Mouse (Mus musculus) forebrain, embryonic 12.5 days (tissue): ENCODE measurements around the gene D930048N14Rik. TPM values are rescaled to one million over a fixed set of nuclear protein-coding genes. Genes with fewer than 3 reads are reported as not detected.
A peak's percentile ranks its signal among the peaks of the same experiment; 100 is the strongest.
"Not testable (repeated sequence)": the region's sequence is repeated elsewhere in the genome, so short reads cannot be mapped to it uniquely, and the experiment has no call there.

Experiments used
- ATAC-seq: fragments of 200-750 bp; cut with Nextera tagmentation; 2 replicates; pipeline ENCODE4 v1.8.0; 2017; ENCODE audit warnings: moderate TSS enrichment; ENCODE audit not compliant: low FRiP score
- H3K27ac ChIP-seq: fragments of 300-500 bp; sonication (generic); 2 replicates; pipeline ENCODE4 v1.5.1; 2016; ENCODE audit warnings: mild to moderate bottlenecking
- H3K27me3 ChIP-seq: fragments of 300-500 bp; sonication (generic); 2 replicates; pipeline ENCODE4 v1.6.1; 2016; ENCODE audit warnings: mild to moderate bottlenecking
- H3K36me3 ChIP-seq: fragments of 300-500 bp; sonication (generic); replicated peaks from 2 replicates; pipeline ENCODE4 v1.6.1; 2016; ENCODE audit warnings: mild to moderate bottlenecking
- H3K4me1 ChIP-seq: fragments of 300-500 bp; sonication (generic); 2 replicates; pipeline ENCODE4 v1.6.1; 2016
- H3K4me2 ChIP-seq: fragments of 300-500 bp; sonication (generic); 2 replicates; pipeline ENCODE4 v1.6.1; 2016; ENCODE audit warnings: mild to moderate bottlenecking, moderate library complexity
- H3K4me3 ChIP-seq: fragments of 300-500 bp; sonication (generic); replicated peaks from 2 replicates; pipeline ENCODE4 v1.5.1; 2016; ENCODE audit warnings: mild to moderate bottlenecking
- H3K9ac ChIP-seq: fragments of 300-500 bp; sonication (generic); 2 replicates; pipeline ENCODE4 v1.6.1; 2016; ENCODE audit warnings: mild to moderate bottlenecking
- H3K9me3 ChIP-seq: fragments of 300-500 bp; sonication (generic); 2 replicates; pipeline ENCODE4 v1.6.1; 2016
- WGBS: fragments of 180-500 bp; shearing (Covaris S2); methylation state at CpG from one replicate; pipeline ENCODE4 v1.1.7; 2016; 5-methylcytosine and 5-hydroxymethylcytosine counted together
- polyA plus RNA-seq: library from polyadenylated mRNA; unstranded; fragments of >200 nt; fragmentation: Nextera tagmentation; extraction: Ambion mirVana; gene quantifications from 2 replicates; pipeline ENCODE4 v1.2.1, GENCODE M21; 2016

The D930048N14Rik gene
- 0.66 and 0.91 TPM in 2 replicates for polyA plus RNA-seq

DNA sequence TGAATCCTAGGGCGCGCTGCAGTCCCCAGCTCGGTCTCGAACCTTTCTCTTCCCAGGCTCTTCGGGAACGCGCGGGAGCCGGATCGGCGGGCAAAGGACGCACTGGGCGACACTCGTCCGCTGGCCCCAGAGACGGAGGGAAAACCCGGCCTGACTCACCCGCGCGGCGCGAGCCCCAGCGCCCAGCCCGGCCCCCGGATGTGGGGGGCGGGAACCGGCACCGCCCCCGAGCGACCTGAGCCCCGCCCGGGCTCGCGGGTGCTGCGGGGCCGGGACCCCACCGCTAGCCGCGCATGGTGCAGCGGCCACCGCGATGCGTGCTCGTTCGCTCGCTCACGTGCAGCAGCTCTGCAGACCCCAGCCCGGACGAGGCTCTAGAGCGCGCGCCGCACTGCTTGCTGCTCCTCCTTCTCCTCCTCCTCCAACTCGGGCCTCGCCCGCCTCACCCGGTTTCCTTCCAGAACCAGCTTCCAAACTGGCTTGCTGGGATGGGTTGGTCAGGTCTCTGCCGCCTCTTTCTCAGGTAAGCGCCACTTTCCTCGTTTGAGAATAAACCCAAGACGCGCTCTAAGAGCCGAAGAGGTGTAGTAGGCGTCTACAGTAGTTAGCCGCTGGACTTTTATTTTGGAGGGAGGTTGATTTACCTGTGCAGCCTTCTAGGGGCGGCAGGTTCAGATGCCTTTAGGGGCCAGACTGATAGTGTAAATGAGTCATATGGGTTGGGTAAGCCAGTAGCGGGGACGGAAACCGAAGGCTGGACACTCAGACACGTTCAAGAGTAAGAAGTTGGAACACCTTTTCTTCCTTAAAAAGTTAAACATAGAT is at the start of gene D930048N14Rik, which contains the start of gene N4bp3:
D930048N14Rik (plus strand) TSS at position 264 of the 825 bp plus-strand sequence.
N4bp3 (minus strand) TSS at position 152 of the 825 bp plus-strand sequence.
- peak within 1 kb of the TSS; percentile 55 for H3K4me3 ChIP-seq
- WGBS, result 1% methylated on average over 59 of the region's 70 CpGs
- H3K27me3 ChIP-seq, result peaks cover 34% of the 10 kb centered on the region
- no peaks in the 10 kb centered on the region for H3K9me3 ChIP-seq
- H3K4me1 ChIP-seq, result peaks cover 31% of the 10 kb centered on the region
- peak within 1 kb of the TSS; percentile 85 for H3K4me2 ChIP-seq
- peak; percentile 82 for ATAC-seq
- no peak within 1 kb of the TSS for H3K27ac ChIP-seq
- peak within 1 kb of the TSS; percentile 68 for H3K9ac ChIP-seq
- H3K36me3 ChIP-seq, result no peaks in the 10 kb centered on the region

DNA sequence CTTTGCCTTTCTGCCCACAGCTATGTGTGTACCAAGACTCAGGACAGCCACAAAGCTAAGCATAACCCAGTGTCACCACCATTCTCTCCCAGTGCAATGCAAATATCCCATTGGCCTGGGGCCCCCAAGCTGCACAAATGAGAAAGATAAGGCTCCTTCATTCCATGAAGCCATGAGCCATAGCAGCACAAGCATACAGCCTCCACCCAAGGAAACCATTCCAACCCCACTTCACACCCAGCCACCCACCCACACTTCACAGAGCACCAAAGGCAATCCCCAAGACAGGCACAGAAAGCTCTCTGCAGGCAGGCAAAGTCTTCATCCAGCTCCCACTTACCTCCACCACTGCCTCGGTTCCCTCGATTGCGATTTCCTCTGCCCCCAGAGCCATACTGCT is 48.5 kb upstream of the D930048N14Rik start:
- H3K27ac ChIP-seq, result no peak overlapping the region
- H3K4me3 ChIP-seq, result peak overlapping the region; percentile 2; the same call in 1 of the 2 replicates
- no peaks in the 10 kb centered on the region for H3K9me3 ChIP-seq
- no peak overlapping the region for H3K9ac ChIP-seq
- no peak for ATAC-seq
- peaks cover 80% of the 10 kb centered on the region for H3K36me3 ChIP-seq
- H3K27me3 ChIP-seq, result no peaks in the 10 kb centered on the region
- H3K4me2 ChIP-seq, result no peak overlapping the region
- H3K4me1 ChIP-seq, result peaks cover 44% of the 10 kb centered on the region
- WGBS, result 93% methylated on average over 3 of the region's 3 CpGs

DNA sequence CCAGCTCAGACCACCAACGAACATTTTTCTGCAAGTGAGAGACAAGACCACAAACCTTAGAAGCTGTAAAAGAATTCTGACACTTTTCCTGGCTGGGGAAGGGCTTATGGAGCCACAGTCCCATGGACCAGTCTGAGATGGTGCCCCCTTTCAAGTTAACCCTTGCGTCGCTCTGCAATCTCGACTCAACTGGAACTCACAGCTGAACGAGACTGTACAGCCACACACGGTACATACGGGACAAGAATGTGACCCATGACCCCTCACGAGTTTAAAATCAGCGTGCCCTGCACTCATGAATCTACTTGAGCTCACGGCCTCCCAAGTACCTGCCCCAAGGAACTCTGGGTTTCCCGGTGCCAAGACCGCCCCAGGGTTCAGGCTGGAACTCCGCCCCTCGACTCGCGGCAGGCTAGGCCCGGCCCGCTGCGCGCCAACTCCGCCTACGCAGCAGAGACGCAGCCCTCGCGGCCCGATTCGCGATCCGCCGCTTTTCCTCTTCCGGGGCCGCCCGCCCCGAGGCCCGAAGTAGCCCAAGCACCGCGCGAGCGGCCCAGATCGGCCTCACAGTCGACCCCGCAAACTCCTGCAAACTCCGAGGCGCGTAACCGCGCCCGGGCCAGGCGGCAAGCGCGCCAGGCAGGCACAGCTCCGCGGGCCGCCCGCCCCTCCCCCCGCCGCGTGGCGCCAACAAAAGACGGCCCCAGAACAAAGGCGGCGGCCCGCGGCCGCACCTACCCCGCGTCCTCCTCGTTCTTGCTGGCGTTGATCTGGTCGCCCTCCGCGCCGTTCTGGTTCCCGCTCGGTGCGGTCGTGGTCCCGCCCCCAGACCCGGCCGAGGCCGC is 44.9 kb upstream of the D930048N14Rik start:
- Histone ChIP-seq H3K27me3 (no peaks in the 10 kb centered on the region), H3K36me3 (peaks cover 44% of the 10 kb centered on the region), H3K9me3 (no peaks in the 10 kb centered on the region), H3K27ac (peak overlapping the region; percentile 98), H3K4me3 (peak overlapping the region; percentile 99), H3K9ac (peak overlapping the region; percentile 100), H3K4me2 (peak overlapping the region; percentile 78), H3K4me1 (peaks cover 44% of the 10 kb centered on the region)
- ATAC-seq, result peak; percentile 71
- WGBS, result under 1% methylated on average over 75 of the region's 81 CpGs

DNA sequence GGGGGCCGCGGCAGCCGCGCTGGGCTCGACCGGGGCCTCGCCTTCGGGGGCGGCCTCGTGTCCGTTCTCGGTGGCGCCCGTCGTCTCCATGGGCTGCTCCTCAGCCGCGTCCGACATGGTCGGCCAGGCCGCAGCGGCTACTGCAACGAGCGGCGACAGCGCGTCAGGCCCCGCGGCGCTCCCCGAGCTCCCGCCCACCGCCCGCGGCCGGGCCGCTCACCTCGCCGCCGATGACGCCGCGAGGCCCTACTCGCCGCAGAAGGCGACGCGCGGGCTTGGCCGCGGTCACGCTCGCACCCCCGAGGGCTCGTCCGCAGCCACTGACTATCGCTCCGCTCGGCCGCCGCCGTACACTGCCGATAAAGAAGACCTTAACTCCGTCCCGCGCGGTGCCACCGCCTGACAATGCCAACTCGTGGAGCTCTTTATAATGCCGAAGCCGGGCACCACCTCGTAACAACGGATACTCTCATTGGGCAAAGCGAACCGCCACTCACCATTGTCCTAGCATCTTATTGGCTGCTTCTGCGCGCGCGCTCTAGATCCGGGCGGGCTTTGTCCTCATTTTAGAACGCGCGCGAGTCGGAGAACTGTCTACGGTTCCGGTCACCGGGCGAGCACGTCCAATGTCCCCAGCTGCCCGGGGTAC is 44.2 kb upstream of the D930048N14Rik start, which contains the start of gene Hnrnpab:
Hnrnpab (minus strand) TSS at position 401 of the 649 bp plus-strand sequence.
- peak within 1 kb of the TSS; percentile 78 for H3K4me2 ChIP-seq
- H3K9me3 ChIP-seq, result no peaks in the 10 kb centered on the region
- H3K4me1 ChIP-seq, result peaks cover 42% of the 10 kb centered on the region
- WGBS, result under 1% methylated on average over 91 of the region's 91 CpGs
- H3K36me3 ChIP-seq, result peaks cover 36% of the 10 kb centered on the region
- H3K27me3 ChIP-seq, result no peaks in the 10 kb centered on the region
- peak within 1 kb of the TSS; percentile 100 for H3K9ac ChIP-seq
- ATAC-seq, result peak; percentile 96
- H3K4me3 ChIP-seq, result peak within 1 kb of the TSS; percentile 99
- H3K27ac ChIP-seq, result peak within 1 kb of the TSS; percentile 98

DNA sequence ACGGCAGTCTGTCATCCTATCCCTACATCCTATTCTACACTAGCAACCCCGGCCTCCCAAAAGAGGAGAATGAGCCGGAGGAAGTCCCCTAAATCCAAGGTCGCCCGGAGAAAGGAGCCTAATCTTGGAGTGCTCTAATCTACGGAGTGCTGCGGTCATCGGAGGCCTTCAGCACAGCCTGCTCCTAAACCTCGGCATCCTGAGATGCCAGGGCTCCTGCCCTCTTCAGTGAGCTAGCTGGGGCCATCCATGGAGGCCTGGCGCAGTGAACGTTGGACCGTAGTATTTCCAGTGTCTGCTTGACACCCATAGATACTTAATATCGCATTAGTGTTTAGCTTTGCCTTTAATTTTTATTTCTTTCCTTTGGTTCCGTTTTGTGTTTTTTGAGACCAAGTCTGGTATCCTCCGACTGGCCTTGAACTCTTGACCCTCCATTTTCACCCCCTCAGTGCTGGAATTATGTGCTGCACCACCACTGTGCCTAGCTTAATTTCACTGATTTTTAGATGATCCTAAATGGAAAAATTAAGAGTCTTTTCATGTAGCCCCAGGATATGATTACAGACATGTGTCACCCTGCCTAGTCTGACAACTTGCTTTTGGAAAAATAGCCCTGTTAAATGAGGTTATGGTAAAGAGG is 43.5 kb upstream of the D930048N14Rik start:
- Histone ChIP-seq H3K27me3 (no peaks in the 10 kb centered on the region), H3K4me3 (peak overlapping the region; percentile 99), H3K4me2 (peak overlapping the region; percentile 75), H3K36me3 (peaks cover 30% of the 10 kb centered on the region), H3K4me1 (peaks cover 36% of the 10 kb centered on the region), H3K27ac (peak overlapping the region; percentile 98), H3K9me3 (no peaks in the 10 kb centered on the region), H3K9ac (peak overlapping the region; percentile 100)
- WGBS, result 11% methylated on average over 15 of the region's 15 CpGs
- ATAC-seq, result peak; percentile 70; the same call in 1 of the 2 replicates

DNA sequence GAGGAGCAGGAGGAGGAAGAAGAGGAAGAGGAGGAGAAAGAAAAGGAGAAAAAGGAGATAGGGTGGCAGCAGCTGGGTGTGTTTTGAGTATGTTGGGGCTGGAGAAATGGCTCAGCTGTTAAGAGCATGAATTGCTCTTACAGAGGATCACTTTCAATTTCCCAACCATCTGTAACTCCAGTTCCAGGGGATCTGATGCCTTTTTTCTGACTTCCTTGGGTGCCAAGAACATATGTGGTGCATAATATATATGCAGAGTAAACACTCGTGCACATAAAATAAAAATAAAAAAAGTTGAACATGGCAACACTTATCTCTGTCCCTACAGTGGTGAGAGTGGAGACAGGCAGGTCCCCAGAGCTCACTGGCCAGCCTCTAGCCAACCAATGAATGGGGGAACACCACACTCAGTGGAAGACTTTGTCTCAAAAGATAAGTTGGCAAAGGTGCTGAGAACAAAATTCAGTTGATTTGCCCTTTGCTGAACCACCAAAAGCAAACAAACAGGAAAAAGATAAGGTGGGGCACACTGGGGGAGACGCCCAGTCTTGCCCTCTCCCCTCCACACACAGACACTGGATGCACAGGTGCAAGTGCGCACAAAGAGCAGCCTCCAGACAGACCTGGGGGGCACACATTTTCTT is 41.4 kb upstream of the D930048N14Rik start:
- Histone ChIP-seq H3K9ac (no peak overlapping the region), H3K27me3 (peaks cover 3% of the 10 kb centered on the region; the same call in 1 of the 2 replicates), H3K4me1 (peaks cover 15% of the 10 kb centered on the region), H3K9me3 (no peaks in the 10 kb centered on the region), H3K36me3 (peaks cover 8% of the 10 kb centered on the region), H3K4me3 (no peak overlapping the region), H3K4me2 (no peak overlapping the region), H3K27ac (no peak overlapping the region)
- WGBS, result 86% methylated on average over 3 of the region's 3 CpGs
- no peak for ATAC-seq

DNA sequence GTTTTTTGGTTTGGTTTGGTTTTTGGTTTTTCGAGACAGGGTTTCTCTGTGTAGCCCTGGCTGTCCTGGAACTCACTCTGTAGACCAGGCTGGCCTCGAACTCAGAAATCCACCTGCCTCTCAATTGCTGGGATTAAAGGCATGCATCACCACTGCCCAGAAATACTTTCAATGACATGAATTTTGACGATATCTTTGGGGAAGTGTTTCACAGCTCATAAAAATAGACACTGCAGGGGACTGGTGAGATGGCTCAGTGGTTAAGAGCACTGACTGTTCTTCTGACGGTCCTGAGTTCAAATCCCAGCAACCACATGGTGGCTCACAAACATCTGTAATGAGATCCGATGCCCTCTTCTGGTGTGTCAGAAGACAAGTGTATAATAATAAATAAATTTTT is 40.8 kb upstream of the D930048N14Rik start:
- 89% methylated on average over 5 of the region's 5 CpGs for WGBS
- H3K27me3 ChIP-seq, H3K36me3 ChIP-seq, H3K27ac ChIP-seq, H3K4me1 ChIP-seq, H3K9me3 ChIP-seq, H3K4me3 ChIP-seq, ATAC-seq, H3K4me2 ChIP-seq, H3K9ac ChIP-seq: not testable (repeated sequence)

DNA sequence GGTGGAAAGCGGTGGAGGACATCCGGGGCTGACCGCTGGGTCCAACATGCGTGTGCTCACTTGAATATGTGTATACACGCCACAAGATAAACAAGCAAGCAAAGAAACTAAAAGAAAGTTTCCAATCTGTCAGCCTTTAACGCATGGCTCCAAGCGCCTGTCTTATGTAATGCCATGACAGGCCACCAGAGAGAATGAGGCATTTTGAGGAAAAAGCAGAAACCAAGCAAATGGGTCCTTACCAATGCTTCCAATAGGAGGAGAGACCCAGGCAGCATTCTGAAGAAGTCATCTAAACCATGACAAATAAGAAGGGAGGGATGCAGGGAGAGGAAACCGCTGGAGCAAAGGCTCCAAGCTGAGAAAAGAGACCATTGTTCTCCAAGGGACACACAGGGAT is 36.5 kb upstream of the D930048N14Rik start:
- Histone ChIP-seq H3K4me1 (peaks cover 10% of the 10 kb centered on the region), H3K4me3 (no peak overlapping the region), H3K4me2 (no peak overlapping the region), H3K27me3 (peaks cover 7% of the 10 kb centered on the region; the same call in 1 of the 2 replicates), H3K27ac (no peak overlapping the region), H3K36me3 (no peaks in the 10 kb centered on the region), H3K9me3 (no peaks in the 10 kb centered on the region), H3K9ac (no peak overlapping the region)
- WGBS, result 80% methylated on average over 8 of the region's 8 CpGs
- ATAC-seq, result no peak

DNA sequence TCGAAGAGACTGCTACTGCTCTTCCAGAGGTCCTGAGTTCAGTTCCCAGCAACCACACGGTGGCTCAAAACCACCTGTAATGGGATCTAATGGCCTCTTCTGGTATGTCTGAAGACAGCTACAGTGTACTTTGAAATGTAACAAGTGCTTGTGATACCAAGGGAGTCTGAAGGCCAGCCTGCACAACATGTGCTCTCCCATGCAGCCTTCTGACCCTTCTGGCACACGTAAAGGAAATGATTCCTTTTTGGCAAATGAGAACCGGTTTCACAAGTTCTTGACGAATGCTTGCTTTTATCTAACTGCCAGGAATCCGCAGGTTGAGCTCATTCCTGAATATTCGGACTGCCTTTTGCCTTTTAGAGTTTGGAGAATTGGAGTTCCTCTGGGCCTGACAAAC is 35.6 kb upstream of the D930048N14Rik start:
- 57% methylated on average over 7 of the region's 7 CpGs for WGBS

DNA sequence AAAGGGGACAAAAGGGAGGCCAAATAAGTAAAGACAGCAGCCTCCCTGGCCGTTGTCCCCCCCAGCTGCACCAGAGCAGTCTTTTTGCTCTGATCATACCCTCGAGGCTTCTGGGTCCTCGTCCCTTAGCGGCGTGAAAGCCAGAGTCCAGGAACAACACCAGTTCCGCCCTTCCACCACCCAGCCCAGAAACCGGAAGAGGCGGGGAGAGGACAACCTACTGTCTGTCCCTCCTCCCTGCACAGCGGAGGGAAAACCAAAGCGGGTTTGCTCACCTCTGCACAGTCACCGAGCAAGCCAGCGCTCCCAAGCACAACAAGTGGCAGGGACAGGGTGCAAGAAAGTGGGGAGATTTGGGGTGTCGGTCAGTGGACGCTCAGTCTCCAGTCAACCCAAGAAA is 35.2 kb upstream of the D930048N14Rik start:
- 4% methylated on average over 14 of the region's 14 CpGs for WGBS
- peaks cover 7% of the 10 kb centered on the region; the same call in 1 of the 2 replicates for H3K27me3 ChIP-seq
- H3K4me2 ChIP-seq, result peak overlapping the region; percentile 57
- peak overlapping the region; percentile 62 for H3K9ac ChIP-seq
- peak overlapping the region; percentile 29 for H3K4me3 ChIP-seq
- H3K4me1 ChIP-seq, result peaks cover 17% of the 10 kb centered on the region
- no peaks in the 10 kb centered on the region for H3K36me3 ChIP-seq
- no peaks in the 10 kb centered on the region for H3K9me3 ChIP-seq
- H3K27ac ChIP-seq, result 0 out of 2 replicates have a peak overlapping the region, but pooled peaks have one; percentile 31
- ATAC-seq, result 0 out of 2 replicates have a peak, but pooled peaks have one; percentile 42

More for the DNA sequence above, 35.6 kb upstream of the D930048N14Rik start:
- Histone ChIP-seq H3K36me3 (no peaks in the 10 kb centered on the region), H3K27me3 (peaks cover 7% of the 10 kb centered on the region; the same call in 1 of the 2 replicates), H3K9me3 (no peaks in the 10 kb centered on the region), H3K4me3 (peak overlapping the region; percentile 29), H3K9ac (peak overlapping the region; percentile 62), H3K4me1 (peaks cover 12% of the 10 kb centered on the region), H3K4me2 (peak overlapping the region; percentile 57), H3K27ac (no peak overlapping the region)
- no peak for ATAC-seq

DNA sequence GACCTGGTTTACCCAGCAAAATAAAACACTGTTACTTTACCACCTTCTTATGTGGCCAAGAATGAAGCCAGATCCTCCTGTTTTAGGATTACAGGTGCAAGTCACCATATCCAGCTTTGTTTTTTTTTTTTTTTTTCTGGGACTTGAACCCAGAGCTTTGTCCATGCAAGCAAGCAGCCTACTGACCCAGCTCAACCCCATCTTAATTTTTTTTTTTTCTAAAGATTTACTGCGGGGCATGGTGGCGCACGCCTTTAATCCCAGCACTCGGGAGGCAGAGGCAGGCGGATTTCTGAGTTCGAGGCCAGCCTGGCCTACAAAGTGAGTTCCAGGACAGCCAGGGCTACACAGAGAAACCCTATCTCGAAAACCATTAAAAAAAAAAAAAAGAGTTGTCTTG is 34.6 kb upstream of the D930048N14Rik start:
- WGBS, result 87% methylated on average over 7 of the region's 7 CpGs
- not testable (repeated sequence) for H3K9ac ChIP-seq, H3K4me3 ChIP-seq, H3K27ac ChIP-seq, H3K9me3 ChIP-seq, ATAC-seq, H3K27me3 ChIP-seq, H3K36me3 ChIP-seq
- H3K4me1 ChIP-seq, result peaks cover 22% of the 10 kb centered on the region
- H3K4me2 ChIP-seq, result peak overlapping the region; percentile 57; the same call in 1 of the 2 replicates
